Mouse (Mus musculus) intestine, embryonic 15.5 days (tissue): Measurements from ENCODE around the gene Podn. TPM values are rescaled to one million over a fixed set of nuclear protein-coding genes. Genes with fewer than 3 reads are reported as not detected.

ENCODE experiments used
- ATAC-seq: fragments of 200-750 bp; cut with Nextera tagmentation; 2 replicates; pipeline ENCODE4 v1.8.0; 2017; ENCODE audit warnings: moderate TSS enrichment, moderate library complexity
- H3K27ac ChIP-seq: fragments of 300-500 bp; sonication (generic); 2 replicates; pipeline ENCODE4 v1.5.1; 2015; ENCODE audit warnings: mild to moderate bottlenecking, inconsistent platforms
- H3K27me3 ChIP-seq: fragments of 300-500 bp; sonication (generic); replicated peaks from 2 replicates; pipeline ENCODE4 v1.6.1; 2015; ENCODE audit warnings: inconsistent platforms
- H3K36me3 ChIP-seq: fragments of 300-500 bp; sonication (generic); 2 replicates; pipeline ENCODE4 v1.6.1; 2015; ENCODE audit warnings: inconsistent platforms
- H3K4me1 ChIP-seq: fragments of 300-500 bp; sonication (generic); replicated peaks from 2 replicates; pipeline ENCODE4 v1.6.1; 2015; ENCODE audit warnings: inconsistent platforms
- H3K4me2 ChIP-seq: fragments of 300-500 bp; sonication (generic); replicated peaks from 2 replicates; pipeline ENCODE4 v1.6.1; 2015; ENCODE audit warnings: mild to moderate bottlenecking, inconsistent platforms
- H3K4me3 ChIP-seq: fragments of 300-500 bp; sonication (generic); replicated peaks from 2 replicates; pipeline ENCODE4 v1.5.1; 2015; ENCODE audit warnings: inconsistent platforms
- H3K9ac ChIP-seq: fragments of 300-500 bp; sonication (generic); 2 replicates; pipeline ENCODE4 v1.6.1; 2015; ENCODE audit warnings: inconsistent platforms
- H3K9me3 ChIP-seq: fragments of 300-500 bp; sonication (generic); 2 replicates; pipeline ENCODE4 v1.6.1; 2016; ENCODE audit warnings: inconsistent platforms
- WGBS: fragments of 180-500 bp; shearing (Covaris S2); methylation state at CpG from one replicate; pipeline ENCODE4 v1.1.7; 2015; 5-methylcytosine and 5-hydroxymethylcytosine counted together
- polyA plus RNA-seq: library from polyadenylated mRNA; unstranded; fragments of >200 nt; fragmentation: Nextera tagmentation; extraction: Ambion mirVana; gene quantifications from 2 replicates; pipeline ENCODE4 v1.2.1, GENCODE M21; 2015

Podn gene
- polyA plus RNA-seq, 1 experiment from 2014 or later, result 1.1 TPM

- no peak overlapping the region for H3K27ac ChIP-seq
- peak overlapping the region; percentile 99 for H3K4me2 ChIP-seq
- ATAC-seq, result no peak
- H3K9ac ChIP-seq, result no peak overlapping the region
- peak overlapping the region; percentile 58 for H3K4me3 ChIP-seq
- H3K36me3 ChIP-seq, result no peaks in the 10 kb centered on the region
- H3K27me3 ChIP-seq, result peaks cover 29% of the 10 kb centered on the region
- WGBS, result 7% methylated on average over 22 of the region's 22 CpGs
- no peaks in the 10 kb centered on the region for H3K9me3 ChIP-seq
- peaks cover 16% of the 10 kb centered on the region for H3K4me1 ChIP-seq
These were observed 65.2 kb downstream of the Podn start for GRCm38 (mm10) chr4:108030888-108031501.

- no peak overlapping the region for H3K27ac ChIP-seq
- 16% methylated on average over 3 of the region's 3 CpGs for WGBS
- peaks cover 16% of the 10 kb centered on the region for H3K27me3 ChIP-seq
- H3K4me1 ChIP-seq, result peaks cover 18% of the 10 kb centered on the region; the same call in 1 of the 2 replicates
- H3K36me3 ChIP-seq, result no peaks in the 10 kb centered on the region
- no peak overlapping the region for H3K9ac ChIP-seq
- no peak overlapping the region for H3K4me3 ChIP-seq
- no peak for ATAC-seq
- H3K4me2 ChIP-seq, result no peak overlapping the region
- H3K9me3 ChIP-seq, result no peaks in the 10 kb centered on the region
These were observed 70.1 kb downstream of the Podn start for GRCm38 (mm10) chr4:108026193-108026592.

GRCm38 (mm10) chr4:108025269-108025668, 71.0 kb downstream of the Podn start:
- 0 out of 2 replicates have a peak overlapping the region, but pooled peaks have one; percentile 36 for H3K27ac ChIP-seq
- WGBS, result 14% methylated on average over 10 of the region's 10 CpGs
- H3K4me1 ChIP-seq, result peaks cover 11% of the 10 kb centered on the region; the same call in 1 of the 2 replicates
- peak overlapping the region; percentile 41 for H3K4me2 ChIP-seq
- no peak overlapping the region for H3K4me3 ChIP-seq
- no peak overlapping the region for H3K9ac ChIP-seq
- ATAC-seq, result peak; percentile 92
- H3K9me3 ChIP-seq, result no peaks in the 10 kb centered on the region
- no peaks in the 10 kb centered on the region for H3K36me3 ChIP-seq
- H3K27me3 ChIP-seq, result peaks cover 6% of the 10 kb centered on the region; the same call in 1 of the 2 replicates

- Histone ChIP-seq H3K4me3 (no peak overlapping the region), H3K4me2 (no peak overlapping the region), H3K27me3 (peaks cover under 1% of the 10 kb centered on the region; the same call in 1 of the 2 replicates), H3K9ac (no peak overlapping the region), H3K4me1 (peaks cover 11% of the 10 kb centered on the region; the same call in 1 of the 2 replicates), H3K27ac (no peak overlapping the region), H3K9me3 (no peaks in the 10 kb centered on the region), H3K36me3 (no peaks in the 10 kb centered on the region)
- peak; percentile 69 for ATAC-seq
- 56% methylated on average over 5 of the region's 5 CpGs for WGBS
These were observed 71.6 kb downstream of the Podn start for GRCm38 (mm10) chr4:108024641-108025040.

GRCm38 (mm10) chr4:108023186-108023585, 73.1 kb downstream of the Podn start:
- no peak overlapping the region for H3K4me2 ChIP-seq
- ATAC-seq, result no peak
- H3K4me3 ChIP-seq, result no peak overlapping the region
- no peak overlapping the region for H3K9ac ChIP-seq
- H3K27me3 ChIP-seq, result no peaks in the 10 kb centered on the region
- H3K36me3 ChIP-seq, result no peaks in the 10 kb centered on the region
- no peaks in the 10 kb centered on the region for H3K9me3 ChIP-seq
- 83% methylated on average over 4 of the region's 4 CpGs for WGBS
- H3K4me1 ChIP-seq, result peaks cover 11% of the 10 kb centered on the region; the same call in 1 of the 2 replicates
- no peak overlapping the region for H3K27ac ChIP-seq

- Histone ChIP-seq H3K27me3 (no peaks in the 10 kb centered on the region), H3K4me2 (no peak overlapping the region)
- WGBS, result 87% methylated on average over 6 of the region's 6 CpGs
These were observed 76.1 kb downstream of the Podn start for GRCm38 (mm10) chr4:108020178-108020577.

GRCm38 (mm10) chr4:108018961-108019921, 77.0 kb downstream of the Podn start:
- WGBS, result 53% methylated on average over 13 of the region's 14 CpGs
- Histone ChIP-seq H3K4me2 (no peak overlapping the region), H3K9ac (no peak overlapping the region), H3K27ac (no peak overlapping the region), H3K4me3 (no peak overlapping the region), H3K36me3 (no peaks in the 10 kb centered on the region), H3K4me1 (no peaks in the 10 kb centered on the region), H3K27me3 (no peaks in the 10 kb centered on the region), H3K9me3 (no peaks in the 10 kb centered on the region)
- no peak for ATAC-seq

More at GRCm38 (mm10) chr4:108020178-108020577, 76.1 kb downstream of the Podn start:
- Histone ChIP-seq H3K9me3 (no peaks in the 10 kb centered on the region), H3K4me3 (no peak overlapping the region), H3K9ac (no peak overlapping the region), H3K36me3 (no peaks in the 10 kb centered on the region), H3K27ac (no peak overlapping the region), H3K4me1 (peaks cover 6% of the 10 kb centered on the region; the same call in 1 of the 2 replicates)
- ATAC-seq, result no peak

GRCm38 (mm10) chr4:108018241-108018923, 77.9 kb downstream of the Podn start:
- Histone ChIP-seq H3K27me3 (no peaks in the 10 kb centered on the region), H3K9ac (no peak overlapping the region), H3K4me3 (no peak overlapping the region), H3K4me1 (no peaks in the 10 kb centered on the region), H3K36me3 (no peaks in the 10 kb centered on the region), H3K9me3 (no peaks in the 10 kb centered on the region), H3K4me2 (no peak overlapping the region), H3K27ac (no peak overlapping the region)
- ATAC-seq, result no peak
- WGBS, result 44% methylated on average over 10 of the region's 10 CpGs

GRCm38 (mm10) chr4:108017839-108018238, 78.4 kb downstream of the Podn start:
- Histone ChIP-seq H3K36me3 (no peaks in the 10 kb centered on the region), H3K4me3 (no peak overlapping the region), H3K4me1 (no peaks in the 10 kb centered on the region), H3K4me2 (no peak overlapping the region), H3K9ac (no peak overlapping the region), H3K9me3 (no peaks in the 10 kb centered on the region), H3K27ac (no peak overlapping the region), H3K27me3 (no peaks in the 10 kb centered on the region)
- 77% methylated on average over 7 of the region's 7 CpGs for WGBS
- no peak for ATAC-seq

GRCm38 (mm10) chr4:108016321-108016720, 79.9 kb downstream of the Podn start:
- WGBS, result 83% methylated on average over 3 of the region's 3 CpGs
- H3K4me2 ChIP-seq, result no peak overlapping the region
- no peaks in the 10 kb centered on the region for H3K27me3 ChIP-seq
- no peak overlapping the region for H3K9ac ChIP-seq
- H3K9me3 ChIP-seq, result no peaks in the 10 kb centered on the region
- H3K36me3 ChIP-seq, result no peaks in the 10 kb centered on the region
- no peaks in the 10 kb centered on the region for H3K4me1 ChIP-seq
- no peak for ATAC-seq
- H3K27ac ChIP-seq, result no peak overlapping the region
- no peak overlapping the region for H3K4me3 ChIP-seq

- no peak for ATAC-seq
These were observed 81.0 kb downstream of the Podn start for GRCm38 (mm10) chr4:108015067-108015765.

More at GRCm38 (mm10) chr4:108015067-108015765, 81.0 kb downstream of the Podn start:
- WGBS, result 66% methylated on average over 14 of the region's 14 CpGs
- Histone ChIP-seq H3K4me1 (no peaks in the 10 kb centered on the region), H3K4me3 (no peak overlapping the region), H3K36me3 (no peaks in the 10 kb centered on the region), H3K9me3 (no peaks in the 10 kb centered on the region), H3K27me3 (no peaks in the 10 kb centered on the region), H3K4me2 (no peak overlapping the region), H3K9ac (no peak overlapping the region), H3K27ac (no peak overlapping the region)
